Mouse (Mus musculus): ENCODE results near the gene Ift43.

Gene Ift43

DNA sequence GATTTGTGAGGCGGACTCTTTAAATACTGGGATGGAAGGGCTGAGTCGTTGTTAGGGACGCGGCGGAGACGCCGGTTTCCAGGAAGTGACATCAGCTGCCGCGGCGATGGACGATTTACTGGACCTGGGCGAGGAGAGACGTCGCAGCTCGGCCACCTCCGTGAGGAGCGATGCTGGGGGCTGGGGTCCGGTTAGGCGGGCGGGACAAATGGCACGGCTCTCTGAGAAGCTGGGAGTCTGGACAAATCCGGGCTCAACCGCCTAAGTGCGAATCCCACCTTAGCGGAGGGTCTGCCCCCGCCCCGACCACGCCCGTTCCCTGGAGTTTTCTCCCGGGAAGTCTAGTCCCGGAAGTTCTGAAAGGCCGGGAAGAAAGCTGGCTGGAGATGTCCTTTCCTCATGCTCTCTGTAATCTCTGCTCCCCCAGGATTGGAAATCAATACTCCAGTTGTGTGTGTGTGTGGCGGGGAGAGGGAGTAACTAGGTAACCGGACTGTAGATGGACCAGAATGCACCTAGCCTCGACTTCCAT lies at the start of gene Ift43:
TSS of gene Ift43 (plus strand) at position 61 of the 532 bp plus-strand sequence.
- no peak for DNase-seq (ENCODE audit: low spot score)

GRCm38 (mm10) chr12:86035586-86035985 lies 46.8 kb upstream of the Ift43 start:
- DNase-seq (ENCODE audit: low spot score), result no peak

GRCm38 (mm10) chr12:86036368-86037166 lies 45.8 kb upstream of the Ift43 start:
- no peak for DNase-seq (ENCODE audit: low spot score)

DNA sequence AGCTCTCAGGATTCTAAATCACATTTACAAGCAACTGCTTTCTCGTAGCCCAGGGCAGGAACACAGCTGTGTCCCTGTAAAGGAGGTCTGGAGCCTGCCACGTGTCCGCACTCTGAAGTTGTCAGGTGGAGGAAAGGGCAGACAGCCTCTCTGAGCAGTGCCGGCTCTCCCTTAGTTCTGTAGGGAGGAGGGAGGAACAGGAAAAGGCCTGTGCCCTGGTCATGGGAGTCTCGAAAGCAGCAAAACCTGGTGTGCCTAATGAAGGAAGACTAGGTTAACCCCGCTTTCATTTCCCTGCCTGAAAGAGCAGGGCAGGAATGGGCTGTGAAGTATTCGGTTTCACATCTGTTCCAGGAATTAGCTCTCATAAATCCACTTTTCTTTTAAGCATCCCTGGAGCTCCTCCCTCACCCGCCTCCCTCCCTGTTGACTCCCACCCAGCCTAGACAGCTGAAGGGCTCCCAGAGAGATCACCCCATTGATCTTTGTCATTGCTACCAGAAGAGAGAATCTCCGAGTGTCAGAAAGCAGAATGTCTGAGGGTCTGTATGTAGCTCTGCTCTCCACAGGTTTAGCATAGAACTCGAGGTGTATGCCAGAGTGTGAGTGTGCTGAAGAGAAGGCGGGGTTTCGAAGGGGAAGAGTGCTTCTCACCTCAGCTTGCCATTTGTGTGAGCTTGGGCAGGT lies 45.0 kb upstream of the Ift43 start:
- DNase-seq (ENCODE audit: low spot score), result no peak

GRCm38 (mm10) chr12:86039078-86039477 lies 43.3 kb upstream of the Ift43 start:
- no peak for DNase-seq (ENCODE audit: low spot score)

DNA sequence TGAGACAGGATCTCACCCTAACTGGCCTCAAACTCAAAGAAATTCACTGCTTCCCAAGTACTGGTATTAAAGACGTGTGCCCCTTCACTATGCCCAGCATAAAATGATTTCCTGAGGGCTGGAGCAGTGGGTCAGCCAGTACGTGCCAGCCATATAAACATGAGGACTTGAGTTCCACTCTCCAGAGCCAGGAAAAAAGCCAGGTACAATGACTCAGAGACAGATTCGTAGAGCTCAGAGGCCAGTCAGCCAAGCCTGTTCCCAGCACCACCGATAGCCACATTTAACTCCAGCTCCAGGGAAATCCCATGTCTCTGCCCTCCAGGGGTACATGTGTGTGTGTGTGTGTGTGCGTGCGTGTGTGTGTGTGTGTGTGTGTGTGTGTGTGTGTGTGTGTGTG lies 42.6 kb upstream of the Ift43 start:
- no peak for DNase-seq (ENCODE audit: low spot score)

DNA sequence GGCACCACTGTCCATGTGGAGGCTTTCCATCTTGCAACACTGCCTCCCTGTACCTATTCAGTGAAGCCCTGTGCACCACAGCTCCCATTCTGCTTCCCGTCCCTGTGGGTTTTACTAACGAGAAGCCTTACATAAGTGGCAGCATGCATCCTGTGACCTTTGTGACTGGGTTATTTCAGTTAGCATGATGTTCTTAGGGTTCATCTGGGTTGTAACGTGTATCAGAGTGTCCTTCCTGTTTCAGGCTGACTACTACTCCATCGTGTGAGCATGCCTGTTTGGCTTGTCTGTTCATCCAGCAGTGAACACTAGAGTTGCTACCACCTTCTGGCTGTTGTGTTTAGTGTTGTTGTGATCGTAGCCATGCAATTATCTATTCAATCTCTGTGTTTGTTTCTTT lies 36.2 kb upstream of the Ift43 start:
- no peak for DNase-seq (ENCODE audit: low spot score)

DNA sequence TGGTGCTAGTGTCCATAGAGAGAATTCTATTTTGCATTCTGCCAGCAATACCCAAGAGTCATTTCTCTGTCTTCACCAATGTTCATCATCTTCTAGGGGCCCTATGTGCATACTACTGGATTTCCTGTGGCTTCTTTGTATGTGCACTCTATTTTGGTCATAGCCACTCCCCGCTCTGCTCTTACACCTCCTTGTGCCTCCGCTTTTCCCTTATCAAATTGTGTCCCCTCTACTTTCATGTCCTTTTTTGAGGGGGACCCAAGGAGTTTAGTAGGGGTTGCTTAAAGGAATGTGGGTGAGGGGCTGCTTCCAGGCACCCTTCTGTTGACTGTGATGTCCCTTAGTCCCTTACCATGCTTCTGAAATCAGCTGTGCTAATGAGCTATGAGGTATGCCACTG lies 35.6 kb upstream of the Ift43 start:
- no peak for DNase-seq (ENCODE audit: low spot score)

DNA sequence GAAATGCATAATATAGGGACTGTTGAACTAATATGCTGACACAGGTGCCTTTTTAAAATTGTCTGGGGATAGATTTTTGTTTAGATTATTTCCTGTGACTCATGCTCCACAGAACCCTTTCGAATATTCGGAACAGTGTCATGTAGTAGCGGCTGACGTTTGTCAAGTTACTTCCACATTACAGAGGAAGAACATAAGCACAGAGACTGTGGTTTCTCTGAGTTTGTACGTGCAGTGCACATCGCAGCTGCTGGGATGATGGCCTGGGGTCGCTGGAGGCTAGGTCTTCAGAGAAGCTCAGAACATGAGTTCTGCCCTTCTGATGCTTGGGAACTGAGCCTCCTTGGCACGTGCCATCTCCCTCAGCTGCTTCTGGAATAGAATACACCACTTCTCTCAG lies 35.0 kb upstream of the Ift43 start:
- DNase-seq (ENCODE audit: low spot score), result no peak

GRCm38 (mm10) chr12:86049813-86050212 lies 32.5 kb upstream of the Ift43 start:
- no peak for DNase-seq (ENCODE audit: low spot score)

- DNase-seq (ENCODE audit: low spot score), result no peak
Observed at GRCm38 (mm10) chr12:86051477-86051876, 30.9 kb upstream of the Ift43 start.

GRCm38 (mm10) chr12:86055306-86055705 lies 27.0 kb upstream of the Ift43 start:
- DNase-seq (ENCODE audit: low spot score), result no peak

DNA sequence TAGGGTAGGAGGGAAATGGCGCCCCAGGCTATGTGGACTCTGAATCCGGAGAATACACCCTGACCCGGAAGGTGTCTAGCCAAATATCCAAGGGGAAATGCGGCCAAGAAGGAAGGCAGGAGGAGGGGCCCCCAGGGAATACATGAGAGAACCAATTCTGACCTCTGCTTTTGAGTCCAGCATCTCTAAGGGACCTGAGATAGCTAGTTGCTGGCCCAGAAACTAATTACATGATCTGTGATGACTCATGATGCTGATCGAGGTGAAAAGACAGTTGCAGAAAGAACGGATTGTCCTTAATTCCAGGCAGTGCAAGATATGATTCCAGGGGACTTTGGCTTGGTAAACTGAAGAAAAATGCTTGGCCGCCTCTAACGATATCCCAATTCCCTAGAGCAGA lies 25.4 kb upstream of the Ift43 start:
- no peak for DNase-seq (ENCODE audit: low spot score)

GRCm38 (mm10) chr12:86057516-86057915 lies 24.8 kb upstream of the Ift43 start:
- DNase-seq (ENCODE audit: low spot score), result no peak

- DNase-seq (ENCODE audit: low spot score), result no peak
Observed at GRCm38 (mm10) chr12:86059341-86059740, 23.0 kb upstream of the Ift43 start.

- no peak for DNase-seq (ENCODE audit: low spot score)
Observed at GRCm38 (mm10) chr12:86064796-86065195, 17.5 kb upstream of the Ift43 start.

DNA sequence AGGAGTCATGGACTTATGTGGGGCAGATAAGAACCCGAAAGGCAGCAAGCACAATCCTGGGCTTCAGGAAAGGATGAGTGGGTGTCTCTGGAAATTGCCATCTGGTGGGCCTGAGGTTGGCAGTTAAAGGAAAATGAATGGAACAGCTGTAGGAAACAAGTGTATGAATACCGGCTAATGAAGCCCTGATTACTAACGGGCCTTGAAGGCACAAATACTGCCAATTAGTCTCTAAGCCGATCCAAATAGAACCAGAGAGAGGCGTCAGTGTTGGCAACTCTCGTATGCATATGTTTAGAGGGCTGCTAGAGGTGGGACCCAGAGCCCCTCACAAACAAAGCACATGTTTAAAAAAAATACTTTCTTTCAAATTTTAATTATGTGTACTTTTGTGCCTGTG lies 10.9 kb upstream of the Ift43 start:
- DNase-seq (ENCODE audit: low spot score), result no peak

- no peak for DNase-seq (ENCODE audit: low spot score)
Observed at GRCm38 (mm10) chr12:86074681-86075080, 7.7 kb upstream of the Ift43 start.

DNA sequence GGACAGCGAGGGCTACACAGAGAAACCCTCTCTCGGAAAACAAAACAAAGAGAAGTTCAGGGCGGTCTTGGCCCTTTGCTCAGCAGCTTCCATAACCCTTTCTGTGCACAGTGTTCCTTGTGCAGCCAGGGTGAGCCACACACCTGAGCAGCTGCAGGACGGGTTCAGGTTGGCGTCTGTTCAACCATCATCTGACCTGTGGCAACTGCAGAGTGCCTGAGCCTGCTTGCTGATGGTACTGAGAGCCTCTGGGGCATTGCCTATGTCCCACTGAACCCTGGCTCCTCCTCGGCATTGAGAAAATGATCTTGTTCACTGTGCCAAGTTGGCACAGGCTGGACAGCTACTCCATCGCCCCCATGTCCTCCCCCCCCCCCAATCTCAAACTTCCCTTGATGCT lies 7.0 kb upstream of the Ift43 start:
- no peak for DNase-seq (ENCODE audit: low spot score)

DNA sequence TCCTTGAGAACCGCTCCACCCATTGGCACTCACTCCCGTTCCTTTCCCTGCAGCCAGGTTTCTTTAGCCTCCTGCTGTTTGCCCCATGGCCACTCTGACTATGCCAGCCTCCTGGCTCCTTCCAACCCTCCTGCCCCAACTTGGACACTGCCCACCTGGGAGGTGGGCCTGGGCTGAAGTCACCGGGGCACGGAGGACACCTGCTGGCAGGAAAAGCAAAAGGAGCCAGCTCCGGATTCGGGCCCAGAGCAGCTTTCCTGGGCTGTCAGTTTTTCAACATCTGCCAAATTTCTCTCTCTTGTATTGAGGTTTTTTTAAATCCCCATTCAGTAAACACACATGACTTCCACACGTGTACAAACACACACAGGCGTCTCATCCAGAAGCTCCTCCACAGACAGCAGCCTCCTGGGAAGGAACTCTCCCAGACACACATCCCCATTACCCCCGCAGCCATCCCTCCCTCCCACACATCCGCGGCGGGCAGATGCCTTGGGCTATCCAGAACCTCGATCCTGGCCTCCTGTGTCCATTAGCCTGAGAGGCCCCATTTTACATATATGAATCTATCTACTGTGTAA lies 5.9 kb upstream of the Ift43 start:
- DNase-seq (ENCODE audit: low spot score), result no peak

DNA sequence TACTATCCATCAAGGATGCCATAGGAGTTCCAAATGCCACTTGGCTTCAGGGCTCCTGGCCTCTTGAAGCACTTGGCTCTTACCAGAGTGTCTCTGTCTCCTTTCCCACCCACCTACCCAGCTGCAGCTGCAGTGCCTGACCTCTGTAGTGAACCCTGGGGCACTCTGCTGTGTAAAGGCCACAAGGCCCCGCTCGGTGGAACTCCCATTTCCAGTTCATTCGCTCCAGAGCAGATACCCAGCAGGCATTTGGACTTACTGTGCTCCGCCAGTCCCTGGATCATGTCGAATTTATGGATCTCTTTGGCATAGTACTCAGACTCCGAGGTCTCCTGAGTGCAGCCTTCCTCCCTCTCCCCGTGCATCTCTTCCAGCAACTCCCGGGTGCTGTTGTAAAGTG lies 5.0 kb upstream of the Ift43 start:
- no peak for DNase-seq (ENCODE audit: low spot score)

- no peak for DNase-seq (ENCODE audit: low spot score)
Observed at GRCm38 (mm10) chr12:86077736-86078135, 4.6 kb upstream of the Ift43 start.

DNA sequence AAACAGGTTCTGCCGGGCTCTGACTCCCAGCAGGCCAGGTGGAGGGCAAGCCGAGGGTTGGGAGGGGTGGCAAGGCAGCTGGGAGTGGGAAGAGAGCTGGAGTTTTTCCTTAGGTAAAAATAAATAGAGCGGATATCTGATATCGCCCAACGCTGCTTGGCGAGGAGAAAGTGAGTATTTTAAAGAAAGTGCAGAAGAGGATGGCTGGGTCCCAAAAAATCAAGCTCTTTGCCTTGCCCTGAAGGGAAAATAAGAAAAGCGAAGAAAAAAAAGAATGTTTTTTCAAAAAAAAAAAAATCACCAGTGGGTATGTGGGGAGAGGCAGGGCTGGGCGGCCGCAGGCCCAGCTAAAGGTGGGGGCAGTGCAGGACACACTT lies 4.2 kb upstream of the Ift43 start:
- DNase-seq (ENCODE audit: low spot score), result no peak

All from spleen, adult 12 weeks (tissue).